Mouse (Mus musculus) forelimb bud, embryonic 11.5 days (tissue): ENCODE data around the gene Fbxw8.

Experiments
- DNase-seq: peaks from one replicate; pipeline ENCODE4 v3.0.0-alpha.2; 2012; ENCODE audit warnings: low read depth, low spot score

Gene Fbxw8

GRCm38 (mm10) chr5:118154839-118155564 lies at the start of gene Fbxw8:
Fbxw8 (minus strand) TSS chr5:118155464.
- DNase-seq, result peak; percentile 88

- DNase-seq, result no peak
These were observed 49.6 kb upstream of the Fbxw8 start for GRCm38 (mm10) chr5:118204675-118205440.

GRCm38 (mm10) chr5:118199670-118200069 lies 44.4 kb upstream of the Fbxw8 start:
- DNase-seq, result no peak

- DNase-seq, result no peak
These were observed 42.2 kb upstream of the Fbxw8 start for GRCm38 (mm10) chr5:118197421-118197820.

GRCm38 (mm10) chr5:118192221-118192620 lies 37.0 kb upstream of the Fbxw8 start:
- DNase-seq, result no peak

- DNase-seq, result no peak
These were observed 35.2 kb upstream of the Fbxw8 start for GRCm38 (mm10) chr5:118190491-118190890.

- peak; percentile 53 for DNase-seq
These were observed 33.1 kb upstream of the Fbxw8 start for GRCm38 (mm10) chr5:118188356-118188755.

GRCm38 (mm10) chr5:118186903-118187633 lies 31.8 kb upstream of the Fbxw8 start:
- DNase-seq, result no peak

GRCm38 (mm10) chr5:118177640-118178039 lies 22.4 kb upstream of the Fbxw8 start:
- no peak for DNase-seq

GRCm38 (mm10) chr5:118175137-118175536 lies 19.9 kb upstream of the Fbxw8 start:
- no peak for DNase-seq

GRCm38 (mm10) chr5:118174310-118175009 lies 19.2 kb upstream of the Fbxw8 start:
- DNase-seq, result no peak

GRCm38 (mm10) chr5:118172078-118172723 lies 16.9 kb upstream of the Fbxw8 start:
- DNase-seq, result no peak

- DNase-seq, result no peak
These were observed 16.4 kb upstream of the Fbxw8 start for GRCm38 (mm10) chr5:118171665-118172064.

- no peak for DNase-seq
These were observed 15.7 kb upstream of the Fbxw8 start for GRCm38 (mm10) chr5:118170888-118171529.

GRCm38 (mm10) chr5:118169222-118170221 lies 14.3 kb upstream of the Fbxw8 start:
- DNase-seq, result no peak

GRCm38 (mm10) chr5:118167561-118167995 lies 12.3 kb upstream of the Fbxw8 start:
- DNase-seq, result no peak

- DNase-seq, result no peak
These were observed 10.2 kb upstream of the Fbxw8 start for GRCm38 (mm10) chr5:118165462-118165861.

- DNase-seq, result no peak
These were observed 9.3 kb upstream of the Fbxw8 start, which contains the start of gene Hrk for GRCm38 (mm10) chr5:118164581-118164980. Hrk (plus strand) TSS chr5:118164648.

- DNase-seq, result no peak
These were observed 5.4 kb upstream of the Fbxw8 start for GRCm38 (mm10) chr5:118160691-118161090.
